Mouse (Mus musculus) forebrain, embryonic 14.5 days (tissue): ENCODE results near the gene Mob3a. TPM values are rescaled to one million over a fixed set of nuclear protein-coding genes. Genes with fewer than 3 reads are reported as not detected.

ENCODE experiments used
- ATAC-seq: fragments of 200-750 bp; cut with Nextera tagmentation; 2 replicates; pipeline ENCODE4 v1.8.0; 2017; ENCODE audit warnings: mild to moderate bottlenecking, moderate library complexity
- DNase-seq: peaks from one replicate; pipeline ENCODE4 v3.0.0-alpha.2; 2015; ENCODE audit warnings: low spot score
- H3K27ac ChIP-seq: fragments of 300-500 bp; sonication (generic); 2 replicates; pipeline ENCODE4 v1.5.1; 2014; ENCODE audit warnings: low read depth, mild to moderate bottlenecking, control low read depth, low read length, moderate library complexity
- H3K27me3 ChIP-seq: fragments of 300-500 bp; sonication (generic); replicated peaks from 2 replicates; pipeline ENCODE4 v1.6.1; 2014; ENCODE audit warnings: low read length, control low read depth, mixed read lengths; ENCODE audit not compliant: control insufficient read depth, insufficient read depth
- H3K36me3 ChIP-seq: fragments of 300-500 bp; sonication (generic); 2 replicates; pipeline ENCODE4 v1.6.1; 2014; ENCODE audit warnings: low read length, control low read depth; ENCODE audit not compliant: control insufficient read depth, insufficient read depth
- H3K4me1 ChIP-seq: fragments of 300-500 bp; sonication (generic); 2 replicates; pipeline ENCODE4 v1.6.1; 2014; ENCODE audit warnings: antibody characterized with exemption, low read length, control low read depth; ENCODE audit not compliant: control insufficient read depth, insufficient read depth
- H3K4me2 ChIP-seq: fragments of 300-500 bp; sonication (generic); 2 replicates; pipeline ENCODE4 v1.6.1; 2014; ENCODE audit warnings: mild to moderate bottlenecking, control low read depth, low read length
- H3K4me3 ChIP-seq: fragments of 300-500 bp; sonication (generic); 2 replicates; pipeline ENCODE4 v1.5.1; 2014; ENCODE audit warnings: low read depth, low read length, control low read depth
- H3K9ac ChIP-seq: fragments of 300-500 bp; sonication (generic); 2 replicates; pipeline ENCODE4 v1.6.1; 2014; ENCODE audit warnings: mild to moderate bottlenecking, low read length, control low read depth, moderate library complexity
- H3K9me3 ChIP-seq: fragments of 300-500 bp; sonication (generic); replicated peaks from 2 replicates; pipeline ENCODE4 v1.6.1; 2016; ENCODE audit warnings: low read length, control low read depth, mixed read lengths; ENCODE audit not compliant: control insufficient read depth
- WGBS: fragments of 180-500 bp; shearing (Covaris S2); extraction: QIAGEN DNeasy Blood & Tissue Kit; methylation state at CpG from one replicate; pipeline ENCODE4 v1.1.7; 2014; 5-methylcytosine and 5-hydroxymethylcytosine counted together
- polyA plus RNA-seq: library from polyadenylated mRNA; unstranded; fragments of >200 nt; fragmentation: Nextera tagmentation; extraction: Ambion mirVana; gene quantifications from 2 replicates; pipeline ENCODE4 v1.2.1, GENCODE M21; 2014

The Mob3a gene
- polyA plus RNA-seq, 1 experiment from 2014 or later, result 35.7 TPM

GRCm38 (mm10) chr10:80695801-80696501 lies 5.8 kb downstream of the Mob3a start:
- H3K36me3 ChIP-seq, result peaks cover 22% of the 10 kb centered on the region
- DNase-seq, result no peak
- no peaks in the 10 kb centered on the region for H3K9me3 ChIP-seq
- H3K4me1 ChIP-seq, result peaks cover 5% of the 10 kb centered on the region
- no peak overlapping the region for H3K4me3 ChIP-seq
- no peaks in the 10 kb centered on the region for H3K27me3 ChIP-seq
- H3K9ac ChIP-seq, result no peak overlapping the region
- WGBS, result 81% methylated on average over 10 of the region's 10 CpGs
- no peak overlapping the region for H3K27ac ChIP-seq
- ATAC-seq, result no peak
- H3K4me2 ChIP-seq, result no peak overlapping the region

- Histone ChIP-seq H3K4me2 (no peak overlapping the region), H3K4me3 (no peak overlapping the region), H3K27ac (no peak overlapping the region), H3K36me3 (peaks cover 29% of the 10 kb centered on the region), H3K9ac (no peak overlapping the region), H3K4me1 (no peaks in the 10 kb centered on the region; the same call in 1 of the 2 replicates), H3K27me3 (no peaks in the 10 kb centered on the region), H3K9me3 (no peaks in the 10 kb centered on the region)
- DNase-seq (no peak), ATAC-seq (no peak)
- 85% methylated on average over 2 of the region's 2 CpGs for WGBS
These were observed 6.6 kb downstream of the Mob3a start for GRCm38 (mm10) chr10:80695186-80695585.

GRCm38 (mm10) chr10:80694159-80694938 lies 7.4 kb downstream of the Mob3a start:
- H3K27me3 ChIP-seq, result no peaks in the 10 kb centered on the region
- H3K36me3 ChIP-seq, result peaks cover 38% of the 10 kb centered on the region
- DNase-seq, result no peak
- no peaks in the 10 kb centered on the region for H3K4me1 ChIP-seq
- 88% methylated on average over 13 of the region's 13 CpGs for WGBS
- no peak overlapping the region for H3K9ac ChIP-seq
- no peak overlapping the region for H3K4me3 ChIP-seq
- no peak overlapping the region for H3K4me2 ChIP-seq
- ATAC-seq, result no peak
- no peak overlapping the region for H3K27ac ChIP-seq
- no peaks in the 10 kb centered on the region for H3K9me3 ChIP-seq

GRCm38 (mm10) chr10:80693401-80694045 lies 8.3 kb downstream of the Mob3a start:
- 92% methylated on average over 12 of the region's 12 CpGs for WGBS
- no peak overlapping the region for H3K27ac ChIP-seq
- H3K4me3 ChIP-seq, result no peak overlapping the region
- no peak for DNase-seq
- ATAC-seq, result no peak
- H3K9ac ChIP-seq, result no peak overlapping the region
- H3K36me3 ChIP-seq, result peaks cover 44% of the 10 kb centered on the region
- H3K9me3 ChIP-seq, result no peaks in the 10 kb centered on the region
- no peaks in the 10 kb centered on the region for H3K27me3 ChIP-seq
- H3K4me1 ChIP-seq, result no peaks in the 10 kb centered on the region
- H3K4me2 ChIP-seq, result no peak overlapping the region

- WGBS, result 84% methylated on average over 14 of the region's 14 CpGs
- Histone ChIP-seq H3K27ac (no peak overlapping the region), H3K4me3 (no peak overlapping the region), H3K4me2 (no peak overlapping the region), H3K9ac (no peak overlapping the region), H3K27me3 (no peaks in the 10 kb centered on the region), H3K4me1 (no peaks in the 10 kb centered on the region), H3K36me3 (peaks cover 48% of the 10 kb centered on the region), H3K9me3 (no peaks in the 10 kb centered on the region)
- DNase-seq (no peak), ATAC-seq (no peak)
These were observed 9.3 kb downstream of the Mob3a start for GRCm38 (mm10) chr10:80692249-80693165.

GRCm38 (mm10) chr10:80687850-80688249 lies 13.9 kb downstream of the Mob3a start:
- WGBS, result 46% methylated on average over 5 of the region's 5 CpGs

GRCm38 (mm10) chr10:80686617-80687016 lies 15.2 kb downstream of the Mob3a start:
- Histone ChIP-seq H3K9ac (no peak overlapping the region), H3K9me3 (no peaks in the 10 kb centered on the region), H3K4me2 (no peak overlapping the region), H3K4me1 (no peaks in the 10 kb centered on the region), H3K36me3 (peaks cover 73% of the 10 kb centered on the region), H3K27ac (no peak overlapping the region), H3K4me3 (no peak overlapping the region), H3K27me3 (no peaks in the 10 kb centered on the region)
- no peak for DNase-seq
- 88% methylated on average over 3 of the region's 3 CpGs for WGBS
- no peak for ATAC-seq

More at GRCm38 (mm10) chr10:80687850-80688249, 13.9 kb downstream of the Mob3a start:
- H3K4me1 ChIP-seq, result no peaks in the 10 kb centered on the region
- no peak overlapping the region for H3K9ac ChIP-seq
- ATAC-seq (no peak), DNase-seq (peak; percentile 75)
- H3K36me3 ChIP-seq, result peaks cover 76% of the 10 kb centered on the region
- no peak overlapping the region for H3K4me3 ChIP-seq
- no peaks in the 10 kb centered on the region for H3K27me3 ChIP-seq
- H3K27ac ChIP-seq, result no peak overlapping the region
- no peak overlapping the region for H3K4me2 ChIP-seq
- H3K9me3 ChIP-seq, result no peaks in the 10 kb centered on the region

GRCm38 (mm10) chr10:80684984-80685383 lies 16.8 kb downstream of the Mob3a start:
- 91% methylated on average over 4 of the region's 4 CpGs for WGBS
- Histone ChIP-seq H3K4me2 (no peak overlapping the region), H3K27ac (no peak overlapping the region), H3K36me3 (peaks cover 56% of the 10 kb centered on the region), H3K27me3 (no peaks in the 10 kb centered on the region), H3K9me3 (no peaks in the 10 kb centered on the region), H3K4me3 (no peak overlapping the region), H3K4me1 (no peaks in the 10 kb centered on the region), H3K9ac (no peak overlapping the region)
- DNase-seq (no peak), ATAC-seq (no peak)
